Mouse (Mus musculus) forebrain, embryonic 13.5 days (tissue): Measurements from ENCODE around the gene Akap1. TPM values are rescaled to one million over a fixed set of nuclear protein-coding genes. Genes with fewer than 3 reads are reported as not detected.

Experiments used
- ATAC-seq: fragments of 200-750 bp; cut with Nextera tagmentation; 2 replicates; pipeline ENCODE4 v1.8.0; 2017
- H3K27ac ChIP-seq: fragments of 300-500 bp; sonication (generic); 2 replicates; pipeline ENCODE4 v1.5.1; 2015; ENCODE audit warnings: inconsistent platforms, mild to moderate bottlenecking, moderate library complexity
- H3K27me3 ChIP-seq: fragments of 300-500 bp; sonication (generic); 2 replicates; pipeline ENCODE4 v1.6.1; 2015; ENCODE audit warnings: mild to moderate bottlenecking, inconsistent platforms
- H3K36me3 ChIP-seq: fragments of 300-500 bp; sonication (generic); 2 replicates; pipeline ENCODE4 v1.6.1; 2015; ENCODE audit warnings: mild to moderate bottlenecking, inconsistent platforms; ENCODE audit not compliant: poor library complexity, severe bottlenecking
- H3K4me1 ChIP-seq: fragments of 300-500 bp; sonication (generic); 2 replicates; pipeline ENCODE4 v1.6.1; 2015; ENCODE audit warnings: inconsistent platforms
- H3K4me2 ChIP-seq: fragments of 300-500 bp; sonication (generic); 2 replicates; pipeline ENCODE4 v1.6.1; 2015; ENCODE audit warnings: inconsistent platforms, mild to moderate bottlenecking, moderate library complexity
- H3K4me3 ChIP-seq: fragments of 300-500 bp; sonication (generic); 2 replicates; pipeline ENCODE4 v1.5.1; 2015; ENCODE audit warnings: mild to moderate bottlenecking, inconsistent platforms
- H3K9ac ChIP-seq: fragments of 300-500 bp; sonication (generic); 2 replicates; pipeline ENCODE4 v1.6.1; 2015; ENCODE audit warnings: mild to moderate bottlenecking, inconsistent platforms
- H3K9me3 ChIP-seq: fragments of 300-500 bp; sonication (generic); replicated peaks from 2 replicates; pipeline ENCODE4 v1.6.1; 2016; ENCODE audit warnings: inconsistent platforms
- WGBS: fragments of 180-500 bp; shearing (Covaris S2); methylation state at CpG from one replicate; pipeline ENCODE4 v1.1.7; 2015; 5-methylcytosine and 5-hydroxymethylcytosine counted together
- polyA plus RNA-seq: library from polyadenylated mRNA; unstranded; fragments of >200 nt; fragmentation: Nextera tagmentation; extraction: Ambion mirVana; gene quantifications from 2 replicates; pipeline ENCODE4 v1.2.1, GENCODE M21; 2015

Akap1 gene
- 21.8 and 26.4 TPM in 2 replicates for polyA plus RNA-seq

GRCm38 (mm10) chr11:88864458-88865197 lies at the start of gene Akap1:
Akap1 (minus strand) TSS chr11:88864586.
- 3% methylated on average over 50 of the region's 60 CpGs for WGBS
- peak; percentile 99 for ATAC-seq
- H3K4me2 ChIP-seq = peak within 1 kb of the TSS; percentile 95
- H3K4me1 ChIP-seq = peaks cover 21% of the 10 kb centered on the region
- H3K27ac ChIP-seq = peak within 1 kb of the TSS; percentile 78
- peak within 1 kb of the TSS; percentile 80 for H3K9ac ChIP-seq
- H3K27me3 ChIP-seq = 0 out of 2 replicates have a peak, but pooled peaks cover 5% of the 10 kb centered on the region
- peak within 1 kb of the TSS; percentile 75 for H3K4me3 ChIP-seq
- no peaks in the 10 kb centered on the region for H3K9me3 ChIP-seq
- no peaks in the 10 kb centered on the region for H3K36me3 ChIP-seq

GRCm38 (mm10) chr11:88909388-88910036 lies 45.1 kb upstream of the Akap1 start:
- ATAC-seq = no peak
- WGBS = 86% methylated on average over 8 of the region's 8 CpGs

DNA sequence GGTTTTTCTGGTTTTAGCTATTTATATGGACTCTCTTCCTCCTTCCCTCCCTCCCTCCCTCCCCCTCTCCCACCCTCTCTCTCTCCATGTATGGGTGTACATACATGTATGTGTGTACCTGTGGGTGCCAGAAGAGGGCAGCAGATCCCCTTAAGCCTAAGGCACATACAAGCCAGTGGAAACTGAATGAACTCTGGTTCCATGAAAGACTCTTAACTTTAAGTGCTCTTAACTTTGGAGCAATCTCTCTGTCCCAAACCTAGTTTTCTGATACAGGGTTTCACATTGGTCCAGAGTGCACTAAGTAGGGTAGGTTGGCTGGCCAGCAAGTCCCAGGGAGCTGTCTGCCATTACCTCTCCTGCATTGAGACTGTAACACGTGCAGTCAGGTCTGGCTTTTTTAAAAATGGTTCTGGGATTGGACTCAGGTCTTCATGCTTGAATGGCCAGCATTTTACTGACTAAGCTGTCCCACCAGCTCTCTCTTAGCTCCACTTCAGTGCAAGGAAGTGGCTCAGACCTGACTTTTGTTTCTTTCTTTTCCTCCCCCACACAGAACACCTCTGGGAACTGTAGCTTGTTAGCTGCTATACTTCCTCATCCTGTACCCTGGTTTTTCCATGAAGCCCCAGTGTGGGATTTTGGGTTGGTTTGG lies 44.3 kb upstream of the Akap1 start:
- Histone ChIP-seq H3K4me1 (no peaks in the 10 kb centered on the region), H3K4me3 (no peak overlapping the region), H3K27ac (no peak overlapping the region), H3K9me3 (no peaks in the 10 kb centered on the region), H3K27me3 (no peaks in the 10 kb centered on the region), H3K9ac (no peak overlapping the region), H3K4me2 (no peak overlapping the region), H3K36me3 (no peaks in the 10 kb centered on the region)
- no peak for ATAC-seq
- 100% methylated on average over 1 of the region's 1 CpGs for WGBS

More at GRCm38 (mm10) chr11:88909388-88910036, 45.1 kb upstream of the Akap1 start:
- no peaks in the 10 kb centered on the region for H3K36me3 ChIP-seq
- H3K4me2 ChIP-seq = no peak overlapping the region
- H3K9ac ChIP-seq = no peak overlapping the region
- H3K4me1 ChIP-seq = no peaks in the 10 kb centered on the region
- H3K4me3 ChIP-seq = no peak overlapping the region
- no peak overlapping the region for H3K27ac ChIP-seq
- no peaks in the 10 kb centered on the region for H3K9me3 ChIP-seq
- H3K27me3 ChIP-seq = no peaks in the 10 kb centered on the region

GRCm38 (mm10) chr11:88907886-88908285 lies 43.5 kb upstream of the Akap1 start:
- WGBS = 96% methylated on average over 7 of the region's 7 CpGs
- Histone ChIP-seq H3K36me3 (no peaks in the 10 kb centered on the region), H3K9me3 (no peaks in the 10 kb centered on the region), H3K4me1 (no peaks in the 10 kb centered on the region), H3K27ac (no peak overlapping the region), H3K4me2 (no peak overlapping the region), H3K4me3 (no peak overlapping the region), H3K27me3 (no peaks in the 10 kb centered on the region), H3K9ac (no peak overlapping the region)
- ATAC-seq = no peak

DNA sequence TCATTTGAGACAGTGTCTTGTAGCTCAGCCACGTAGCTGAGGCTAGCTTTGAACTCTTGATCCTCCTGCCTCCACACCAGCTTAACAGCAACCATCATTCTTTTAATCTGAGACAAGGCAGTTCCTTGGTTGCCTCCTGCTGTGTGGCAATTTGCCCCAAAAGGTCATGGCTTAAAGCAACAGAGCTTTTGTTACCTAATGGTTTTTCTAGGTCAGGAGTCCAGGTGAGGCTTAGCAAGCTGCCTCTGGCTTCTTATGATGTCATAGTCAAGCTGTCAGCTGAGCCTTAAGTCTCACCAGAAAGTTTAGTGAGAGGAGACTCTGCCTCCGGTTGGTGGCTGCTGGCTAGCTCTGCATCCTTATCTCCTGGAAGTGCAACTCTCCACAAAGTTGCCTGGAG lies 41.2 kb upstream of the Akap1 start:
- 28% methylated on average over 2 of the region's 2 CpGs for WGBS
- Histone ChIP-seq H3K4me3 (no peak overlapping the region), H3K27me3 (no peaks in the 10 kb centered on the region), H3K9ac (no peak overlapping the region), H3K4me1 (no peaks in the 10 kb centered on the region), H3K27ac (no peak overlapping the region), H3K4me2 (no peak overlapping the region), H3K9me3 (no peaks in the 10 kb centered on the region), H3K36me3 (no peaks in the 10 kb centered on the region)
- no peak for ATAC-seq

- no peak overlapping the region for H3K4me2 ChIP-seq
- no peaks in the 10 kb centered on the region for H3K4me1 ChIP-seq
- no peak overlapping the region for H3K4me3 ChIP-seq
- no peaks in the 10 kb centered on the region for H3K9me3 ChIP-seq
- H3K27ac ChIP-seq = no peak overlapping the region
- H3K36me3 ChIP-seq = no peaks in the 10 kb centered on the region
- no peak overlapping the region for H3K9ac ChIP-seq
- no peaks in the 10 kb centered on the region for H3K27me3 ChIP-seq
- ATAC-seq = no peak
- WGBS = 78% methylated on average over 2 of the region's 2 CpGs
These were observed 39.7 kb upstream of the Akap1 start for GRCm38 (mm10) chr11:88904080-88904479.

DNA sequence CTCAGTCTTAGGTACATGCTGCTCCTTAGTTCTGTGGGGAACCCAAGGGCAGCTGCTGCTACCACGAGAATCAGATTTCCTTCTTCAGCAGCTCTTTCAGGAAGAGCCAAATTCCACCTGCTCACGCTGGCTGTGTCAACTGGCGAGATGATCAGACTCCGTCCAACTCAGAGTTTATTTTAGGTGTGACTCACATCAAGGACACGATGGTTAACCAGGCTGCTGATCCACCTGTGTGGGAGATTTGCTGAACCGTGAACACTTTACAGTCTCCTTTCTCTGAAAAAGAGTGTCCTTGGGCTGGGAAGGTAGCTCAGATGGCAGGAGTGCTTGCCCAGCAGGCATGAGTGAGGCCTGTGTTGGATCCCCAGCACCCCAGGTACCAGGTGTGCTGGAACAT lies 38.4 kb upstream of the Akap1 start:
- 88% methylated on average over 6 of the region's 6 CpGs for WGBS
- H3K9ac ChIP-seq = no peak overlapping the region
- no peaks in the 10 kb centered on the region for H3K9me3 ChIP-seq
- 0 out of 2 replicates have a peak, but pooled peaks cover 4% of the 10 kb centered on the region for H3K27me3 ChIP-seq
- no peak overlapping the region for H3K27ac ChIP-seq
- no peaks in the 10 kb centered on the region for H3K36me3 ChIP-seq
- no peak for ATAC-seq
- H3K4me3 ChIP-seq = no peak overlapping the region
- H3K4me1 ChIP-seq = no peaks in the 10 kb centered on the region
- no peak overlapping the region for H3K4me2 ChIP-seq

GRCm38 (mm10) chr11:88901341-88901802 lies 37.0 kb upstream of the Akap1 start:
- Histone ChIP-seq H3K9me3 (no peaks in the 10 kb centered on the region), H3K27ac (no peak overlapping the region), H3K27me3 (0 out of 2 replicates have a peak, but pooled peaks cover 4% of the 10 kb centered on the region), H3K4me3 (no peak overlapping the region), H3K36me3 (no peaks in the 10 kb centered on the region), H3K9ac (no peak overlapping the region), H3K4me1 (no peaks in the 10 kb centered on the region), H3K4me2 (no peak overlapping the region)
- no peak for ATAC-seq
- WGBS = 86% methylated on average over 7 of the region's 7 CpGs

- H3K4me3 ChIP-seq = no peak overlapping the region
- 91% methylated on average over 6 of the region's 6 CpGs for WGBS
- no peak for ATAC-seq
- no peak overlapping the region for H3K9ac ChIP-seq
- H3K27me3 ChIP-seq = 0 out of 2 replicates have a peak, but pooled peaks cover 4% of the 10 kb centered on the region
- H3K36me3 ChIP-seq = no peaks in the 10 kb centered on the region
- no peak overlapping the region for H3K4me2 ChIP-seq
- no peaks in the 10 kb centered on the region for H3K4me1 ChIP-seq
- H3K9me3 ChIP-seq = no peaks in the 10 kb centered on the region
- H3K27ac ChIP-seq = no peak overlapping the region
These were observed 35.2 kb upstream of the Akap1 start for GRCm38 (mm10) chr11:88899561-88899960.

DNA sequence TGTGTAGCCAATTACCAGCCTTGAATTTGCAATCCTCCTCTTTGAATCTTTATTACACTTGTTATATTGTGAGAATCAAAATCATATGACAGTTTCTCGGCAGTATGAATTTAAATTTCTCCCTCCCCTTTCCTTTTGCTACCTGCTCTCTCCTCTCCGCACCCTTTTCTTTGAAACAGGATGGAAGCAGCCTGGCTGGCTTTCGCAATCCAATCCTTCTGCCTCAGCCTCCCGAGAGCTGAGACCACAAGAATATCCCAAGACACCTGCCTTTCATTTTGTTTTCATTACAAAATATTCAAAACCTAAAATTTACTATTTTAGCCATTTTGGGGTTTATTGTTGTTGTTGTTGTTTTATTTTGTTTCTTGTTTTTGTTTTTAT lies 34.0 kb upstream of the Akap1 start:
- H3K27me3 ChIP-seq = 0 out of 2 replicates have a peak, but pooled peaks cover 4% of the 10 kb centered on the region
- no peak overlapping the region for H3K27ac ChIP-seq
- no peak overlapping the region for H3K4me3 ChIP-seq
- ATAC-seq = no peak
- H3K9ac ChIP-seq = no peak overlapping the region
- H3K9me3 ChIP-seq = no peaks in the 10 kb centered on the region
- no peaks in the 10 kb centered on the region for H3K36me3 ChIP-seq
- WGBS = 74% methylated on average over 4 of the region's 4 CpGs
- no peaks in the 10 kb centered on the region for H3K4me1 ChIP-seq
- no peak overlapping the region for H3K4me2 ChIP-seq

GRCm38 (mm10) chr11:88897624-88898379 lies 33.4 kb upstream of the Akap1 start:
- H3K9ac ChIP-seq = no peak overlapping the region
- no peaks in the 10 kb centered on the region for H3K36me3 ChIP-seq
- H3K27me3 ChIP-seq = 0 out of 2 replicates have a peak, but pooled peaks cover 4% of the 10 kb centered on the region
- H3K4me2 ChIP-seq = no peak overlapping the region
- H3K4me1 ChIP-seq = no peaks in the 10 kb centered on the region
- no peak for ATAC-seq
- H3K9me3 ChIP-seq = no peaks in the 10 kb centered on the region
- WGBS = 54% methylated on average over 15 of the region's 15 CpGs
- H3K27ac ChIP-seq = no peak overlapping the region
- H3K4me3 ChIP-seq = no peak overlapping the region
